In genomic region chr14:14064486-14065141, GRCm38 (mm10) we compare ENCODE assay signal across 9 mouse cellular contexts. TPM values are rescaled to one million over a fixed set of nuclear protein-coding genes. Genes with fewer than 3 reads are reported as not detected.
DNase-seq lines count a peak whose midpoint lies in the region; ATAC-seq and TF ChIP-seq lines count a peak whose summit lies in the region.
"Had no signal": no experiment of that assay in that cellular context is flagged by ENCODE, and none has a peak within 500 bp of the region (broad histone marks: within the 10 kb centered on the region; RNA-seq: fewer than 3 reads in every experiment).

No protein-coding gene starts in this region.

- no peaks in the 10 kb centered on the region for H3K27me3 ChIP-seq in neural tube, embryonic 15.5 days (replicated peaks)
- no peaks in the 10 kb centered on the region for H3K27me3 ChIP-seq in forebrain, embryonic 12.5 days
- no peaks in the 10 kb centered on the region for H3K27me3 ChIP-seq in lung, embryonic 14.5 days (ENCODE audit: insufficient read depth, low read length)
- H3K27me3 ChIP-seq in stomach, embryonic 16.5 days (ENCODE audit: control insufficient read depth, insufficient read depth, low read length) = no peaks in the 10 kb centered on the region

- H3K9ac ChIP-seq in neural tube, embryonic 15.5 days (replicated peaks) = no peak overlapping the region
- H3K9ac ChIP-seq in forebrain, embryonic 12.5 days = no peak overlapping the region
- no peak overlapping the region for H3K9ac ChIP-seq in lung, embryonic 14.5 days
- H3K9ac ChIP-seq in stomach, embryonic 16.5 days (ENCODE audit: low read length) = no peak overlapping the region

- 24% methylated on average over 5 of the region's 5 CpGs for WGBS in neural tube, embryonic 15.5 days
- 2% methylated on average over 5 of the region's 5 CpGs for WGBS in forebrain, embryonic 12.5 days
- 32% methylated on average over 5 of the region's 5 CpGs for WGBS in lung, embryonic 14.5 days
- WGBS in stomach, embryonic 16.5 days = 28% methylated on average over 5 of the region's 5 CpGs

- peak overlapping the region; percentile 6 for H3K27ac ChIP-seq in neural tube, embryonic 15.5 days (replicated peaks)
- peak overlapping the region; percentile 86 for H3K27ac ChIP-seq in forebrain, embryonic 12.5 days
- peak overlapping the region; percentile 54; the same call in 1 of the 2 replicates for H3K27ac ChIP-seq in lung, embryonic 14.5 days (ENCODE audit: low read depth)
- H3K27ac ChIP-seq in stomach, embryonic 16.5 days (ENCODE audit: low read length) = peak overlapping the region; percentile 53

- TF ChIP-seq CTCF in lung, embryonic 14.5 days (IDR thresholded peaks at IDR 0.05; ENCODE audit: low read depth) = no peak

- no peaks in the 10 kb centered on the region for H3K36me3 ChIP-seq in neural tube, embryonic 15.5 days
- no peaks in the 10 kb centered on the region; the same call in 1 of the 2 replicates for H3K36me3 ChIP-seq in forebrain, embryonic 12.5 days (replicated peaks)
- H3K36me3 ChIP-seq in lung, embryonic 14.5 days (ENCODE audit: insufficient read depth) = no peaks in the 10 kb centered on the region
- no peaks in the 10 kb centered on the region for H3K36me3 ChIP-seq in stomach, embryonic 16.5 days (ENCODE audit: control insufficient read depth, insufficient read depth, low read length)

- no peak overlapping the region for H3K4me3 ChIP-seq in neural tube, embryonic 15.5 days (replicated peaks)
- no peak overlapping the region for H3K4me3 ChIP-seq in forebrain, embryonic 12.5 days (replicated peaks)
- H3K4me3 ChIP-seq in lung, embryonic 14.5 days (ENCODE audit: low read depth, low read length) = no peak overlapping the region
- H3K4me3 ChIP-seq in stomach, embryonic 16.5 days (replicated peaks; ENCODE audit: low read length) = no peak overlapping the region

- peaks cover 12% of the 10 kb centered on the region for H3K4me1 ChIP-seq in neural tube, embryonic 15.5 days
- H3K4me1 ChIP-seq in forebrain, embryonic 12.5 days = peaks cover 55% of the 10 kb centered on the region
- peaks cover 8% of the 10 kb centered on the region; the same call in 1 of the 2 replicates for H3K4me1 ChIP-seq in lung, embryonic 14.5 days (ENCODE audit: insufficient read depth)
- H3K4me1 ChIP-seq in stomach, embryonic 16.5 days (ENCODE audit: control insufficient read depth, insufficient read depth, low read length) = peaks cover 29% of the 10 kb centered on the region

- H3K4me2 ChIP-seq in neural tube, embryonic 15.5 days = no peak overlapping the region
- peak overlapping the region; percentile 13; the same call in 1 of the 2 replicates for H3K4me2 ChIP-seq in forebrain, embryonic 12.5 days
- H3K4me2 ChIP-seq in lung, embryonic 14.5 days = no peak overlapping the region
- no peak overlapping the region for H3K4me2 ChIP-seq in stomach, embryonic 16.5 days (ENCODE audit: low read depth, low read length)
- H3K4me2 ChIP-seq: heart, embryonic 11.5 days had no signal

- ATAC-seq in neural tube, embryonic 15.5 days (ENCODE audit: low FRiP score) = 0 out of 2 replicates have a peak, but pooled peaks have one; percentile 8
- peak; percentile 79 for ATAC-seq in forebrain, embryonic 12.5 days (ENCODE audit: low FRiP score)
- peak; percentile 71 for ATAC-seq in lung, embryonic 14.5 days (ENCODE audit: insufficient read depth)
- ATAC-seq in stomach, embryonic 16.5 days (ENCODE audit: insufficient read depth, low FRiP score) = no peak

- DNase-seq in neural tube, embryonic 10.5 days (ENCODE audit: extremely low spot score, low spot score) = no peak
- peak; percentile 33 for DNase-seq in lung, embryonic 14.5 days
- no peak for DNase-seq in left cerebral cortex, postnatal 36 days (ENCODE audit: low spot score in 2 of 2)
- no peak for DNase-seq in cerebellum, adult 9-11 months
- DNase-seq in spleen, postnatal 10 days (ENCODE audit: low spot score in 2 of 2) = no peak

- no peaks in the 10 kb centered on the region for H3K9me3 ChIP-seq in neural tube, embryonic 15.5 days (replicated peaks)
- no peaks in the 10 kb centered on the region for H3K9me3 ChIP-seq in forebrain, embryonic 12.5 days
- no peaks in the 10 kb centered on the region for H3K9me3 ChIP-seq in lung, embryonic 14.5 days (ENCODE audit: low read depth, low read length)
- no peaks in the 10 kb centered on the region for H3K9me3 ChIP-seq in stomach, embryonic 16.5 days (replicated peaks; ENCODE audit: control insufficient read depth, low read length)

- intact Hi-C loops in left cerebral cortex, postnatal 36 days (cut with DNase I) = no loop called here

RNA-seq across cellular contexts. Expression of gene Psmd6, which starts 56.2 kb away (rescaled TPM):
- 237 and 254 TPM in 2 replicates for polyA plus RNA-seq in neural tube, embryonic 15.5 days (2015; fragmentation: Nextera tagmentation; extraction: Ambion mirVana)
- 292 TPM in 2 replicates for polyA plus RNA-seq in forebrain, embryonic 12.5 days (2016; fragmentation: Nextera tagmentation; extraction: Ambion mirVana)
- polyA plus RNA-seq in lung, embryonic 14.5 days (2014; fragmentation: Nextera tagmentation; extraction: Ambion mirVana) = 245 and 248 TPM in 2 replicates
- polyA plus RNA-seq in stomach, embryonic 16.5 days (2015; fragmentation: Nextera tagmentation; extraction: Ambion mirVana) = 213 and 218 TPM in 2 replicates
- 100 to 1,000 TPM; 101 to 112 TPM for total RNA-seq in left cerebral cortex, postnatal 36 days (2021)

Comparison
In these comparisons a context has a peak if more than half of its experiments do, and no peak if none do; other contexts are left out.
1. H3K27ac ChIP-seq: peak in every context shown above with its lines; median percentile 86 in forebrain, embryonic 12.5 days; 54 in lung, embryonic 14.5 days; 53 in stomach, embryonic 16.5 days; 6 in neural tube, embryonic 15.5 days.